ENCODE assay signal across 8 mouse cellular contexts in genomic region chr10:80665459-80665858, GRCm38 (mm10). TPM values are rescaled to one million over a fixed set of nuclear protein-coding genes. Genes with fewer than 3 reads are reported as not detected.
DNase-seq lines count a peak whose midpoint lies in the region; ATAC-seq and TF ChIP-seq lines count a peak whose summit lies in the region.

No protein-coding gene starts in this region.

- TF ChIP-seq EP300 in liver, embryonic 14.5 days (IDR thresholded peaks at IDR 0.05; ENCODE audit: low read depth): no peak

- no peak for DNase-seq in heart, postnatal 25 days (ENCODE audit: low spot score)
- no peak for DNase-seq in G1E (ENCODE audit: low spot score)
- no peak for DNase-seq in liver, embryonic 14.5 days (ENCODE audit: low read depth in 3 of 3, low spot score in 3 of 3)
- DNase-seq in retina, postnatal 1 day: no peak
- no peak for DNase-seq in thymus, adult 18-20 months
- no peak for DNase-seq in retina, embryonic 14.5 days (ENCODE audit: low spot score)

- H3K9ac ChIP-seq in heart, embryonic 12.5 days: peak overlapping the region; percentile 60; the same call in 1 of the 2 replicates
- H3K9ac ChIP-seq in heart, embryonic 14.5 days (ENCODE audit: low read length): peak overlapping the region; percentile 70; the same call in 1 of the 2 replicates
- H3K9ac ChIP-seq in liver, embryonic 14.5 days (replicated peaks): peak overlapping the region; percentile 15

- no peaks in the 10 kb centered on the region for H3K27me3 ChIP-seq in heart, embryonic 12.5 days (replicated peaks)
- no peaks in the 10 kb centered on the region; the same call in 1 of the 2 replicates for H3K27me3 ChIP-seq in G1E (ENCODE audit: insufficient read depth, low read length)
- H3K27me3 ChIP-seq in heart, embryonic 14.5 days (ENCODE audit: control insufficient read depth, insufficient read depth, low read length): no peaks in the 10 kb centered on the region
- H3K27me3 ChIP-seq in liver, embryonic 14.5 days (ENCODE audit: control insufficient read depth, insufficient read depth, low read length): no peaks in the 10 kb centered on the region

- no peak for ATAC-seq in heart, embryonic 12.5 days (ENCODE audit: insufficient number of reproducible peaks, low FRiP score)
- ATAC-seq in G1E (ENCODE audit: extremely low read depth, insufficient number of reproducible peaks, low FRiP score, poor library complexity, severe bottlenecking): no peak
- no peak for ATAC-seq in heart, embryonic 14.5 days (ENCODE audit: insufficient number of reproducible peaks, insufficient read depth, low FRiP score, low read depth)
- no peak for ATAC-seq in liver, embryonic 14.5 days (ENCODE audit: insufficient read depth)

- peaks cover 51% of the 10 kb centered on the region for H3K36me3 ChIP-seq in heart, embryonic 12.5 days
- peaks cover 55% of the 10 kb centered on the region for H3K36me3 ChIP-seq in G1E (replicated peaks)
- H3K36me3 ChIP-seq in heart, embryonic 14.5 days (ENCODE audit: control insufficient read depth, insufficient read depth, low read length): peaks cover 51% of the 10 kb centered on the region
- H3K36me3 ChIP-seq in liver, embryonic 14.5 days (replicated peaks; ENCODE audit: control insufficient read depth, insufficient read depth, low read depth): peaks cover 44% of the 10 kb centered on the region

- intact Hi-C loops in heart, postnatal 25 days (cut with DNase I): no loop called here

- H3K4me3 ChIP-seq in heart, embryonic 12.5 days: no peak overlapping the region
- peak overlapping the region; percentile 36; the same call in 1 of the 2 replicates for H3K4me3 ChIP-seq in G1E (ENCODE audit: low read depth, low read length)
- H3K4me3 ChIP-seq in heart, embryonic 14.5 days (ENCODE audit: control insufficient read depth in 1 of 2, insufficient read depth in 1 of 2, low read depth in 1 of 2, low read length in 2 of 2): no peak overlapping the region
- H3K4me3 ChIP-seq in liver, embryonic 14.5 days (ENCODE audit: insufficient read depth in 1 of 2, low read depth in 2 of 2, low read length in 2 of 2): no peak overlapping the region

- no peaks in the 10 kb centered on the region for H3K9me3 ChIP-seq in heart, embryonic 12.5 days (replicated peaks)
- H3K9me3 ChIP-seq in G1E (replicated peaks): no peaks in the 10 kb centered on the region
- no peaks in the 10 kb centered on the region for H3K9me3 ChIP-seq in heart, embryonic 14.5 days (ENCODE audit: control insufficient read depth, low read length)
- no peaks in the 10 kb centered on the region for H3K9me3 ChIP-seq in liver, embryonic 14.5 days (ENCODE audit: control insufficient read depth, low read length)

- H3K27ac ChIP-seq in heart, embryonic 12.5 days (ENCODE audit: poor library complexity, severe bottlenecking): peak overlapping the region; percentile 86
- peak overlapping the region in 1 of 2 experiments; percentile 91; a peak in 2 of 4 replicates for H3K27ac ChIP-seq in heart, embryonic 14.5 days (replicated peaks in 1 of 2; ENCODE audit: control insufficient read depth in 1 of 2, insufficient read depth in 1 of 2, low read depth in 2 of 2, low read length in 2 of 2)
- peak overlapping the region; percentile 38; the same call in 1 of the 2 replicates for H3K27ac ChIP-seq in liver, embryonic 14.5 days

- WGBS in heart, embryonic 12.5 days: 64% methylated on average over 4 of the region's 4 CpGs
- WGBS in heart, embryonic 14.5 days: 52% methylated on average over 4 of the region's 4 CpGs
- 49% methylated on average over 4 of the region's 4 CpGs for WGBS in liver, embryonic 14.5 days (ENCODE audit: insufficient replicate concordance)

- H3K4me2 ChIP-seq in heart, embryonic 12.5 days: peak overlapping the region; percentile 57; the same call in 1 of the 2 replicates
- peak overlapping the region; percentile 60 for H3K4me2 ChIP-seq in heart, embryonic 14.5 days (ENCODE audit: low read length)
- H3K4me2 ChIP-seq in liver, embryonic 14.5 days (ENCODE audit: low read depth): peak overlapping the region; percentile 47; the same call in 1 of the 2 replicates

- H3K4me1 ChIP-seq in heart, embryonic 12.5 days (replicated peaks): peaks cover 44% of the 10 kb centered on the region
- H3K4me1 ChIP-seq in G1E (ENCODE audit: insufficient read depth, low read depth, low read length): peaks cover 89% of the 10 kb centered on the region
- H3K4me1 ChIP-seq in heart, embryonic 14.5 days (ENCODE audit: control insufficient read depth in 2 of 2, insufficient read depth in 2 of 2, low read length in 2 of 2): peaks cover 22 to 43% of the 10 kb centered on the region in 2 experiments
- H3K4me1 ChIP-seq in liver, embryonic 14.5 days (replicated peaks; ENCODE audit: control insufficient read depth in 2 of 2, insufficient read depth in 2 of 2, low read length in 1 of 2): peaks cover 25 to 28% of the 10 kb centered on the region in 2 experiments

- TF ChIP-seq CTCF in G1E (IDR thresholded peaks at IDR 0.05; ENCODE audit: low read depth, low read length): no peak
- no peak for TF ChIP-seq CTCF in liver, embryonic 14.5 days (IDR thresholded peaks at IDR 0.05; ENCODE audit: low read depth)

RNA-seq across cellular contexts. Expression of gene Btbd2, which starts 8.6 kb away (rescaled TPM):
- 64.9 and 65.7 TPM in 2 replicates for polyA plus RNA-seq in heart, embryonic 12.5 days (2016; fragmentation: Nextera tagmentation; extraction: Ambion mirVana)
- total RNA-seq in heart, postnatal 25 days (2021): 10 to 100 TPM; 41.5 to 45.8 TPM
- total RNA-seq in G1E (2014; fragmentation: Nextera tagmentation) (11.1 and 19.7 TPM in 2 replicates), G1E (2017) (17.9 and 19.2 TPM in 2 replicates)
- 96.3 and 102 TPM in 2 replicates for polyA plus RNA-seq in G1E (2012)
- 49.4 and 53.8 TPM in 2 replicates for polyA plus RNA-seq in heart, embryonic 14.5 days (2014; fragmentation: Nextera tagmentation; extraction: Ambion mirVana)
- polyA plus RNA-seq in liver, embryonic 14.5 days (2012; rRNA removed): 8.2 and 11.3 TPM in 2 replicates
- 8.6 and 12.0 TPM in 2 replicates for polyA plus RNA-seq in liver, embryonic 14.5 days (2014; fragmentation: Nextera tagmentation; extraction: Ambion mirVana)

RNA-seq across cellular contexts. Expression of gene Mknk2, which starts 12.5 kb away (rescaled TPM):
- polyA plus RNA-seq in heart, embryonic 12.5 days (2016; fragmentation: Nextera tagmentation; extraction: Ambion mirVana): 99.6 and 102 TPM in 2 replicates
- 100 to 1,000 TPM; 158 to 181 TPM for total RNA-seq in heart, postnatal 25 days (2021)
- 127 and 140 TPM in 2 replicates for total RNA-seq in G1E (2014; fragmentation: Nextera tagmentation)
- total RNA-seq in G1E (2017): 70.4 and 72.2 TPM in 2 replicates
- 455 and 521 TPM in 2 replicates for polyA plus RNA-seq in G1E (2012)
- 69.5 and 82.7 TPM in 2 replicates for polyA plus RNA-seq in heart, embryonic 14.5 days (2014; fragmentation: Nextera tagmentation; extraction: Ambion mirVana)
- polyA plus RNA-seq in liver, embryonic 14.5 days (2012; rRNA removed): 59.7 and 69.1 TPM in 2 replicates
- 58.7 and 74.3 TPM in 2 replicates for polyA plus RNA-seq in liver, embryonic 14.5 days (2014; fragmentation: Nextera tagmentation; extraction: Ambion mirVana)

RNA-seq across cellular contexts. Expression of gene Mob3a, which starts 36.3 kb away (rescaled TPM):
- 34.8 and 38.1 TPM in 2 replicates for polyA plus RNA-seq in heart, embryonic 12.5 days (2016; fragmentation: Nextera tagmentation; extraction: Ambion mirVana)
- 1 to 10 TPM; 8.2 to 8.9 TPM for total RNA-seq in heart, postnatal 25 days (2021)
- 44.4 and 52.8 TPM in 2 replicates for total RNA-seq in G1E (2014; fragmentation: Nextera tagmentation)
- 53.8 and 61.8 TPM in 2 replicates for total RNA-seq in G1E (2017)
- 45.8 and 54.2 TPM in 2 replicates for polyA plus RNA-seq in G1E (2012)
- 19.1 and 22.3 TPM in 2 replicates for polyA plus RNA-seq in heart, embryonic 14.5 days (2014; fragmentation: Nextera tagmentation; extraction: Ambion mirVana)
- 13.0 and 15.8 TPM in 2 replicates for polyA plus RNA-seq in liver, embryonic 14.5 days (2012; rRNA removed)
- 14.2 and 16.0 TPM in 2 replicates for polyA plus RNA-seq in liver, embryonic 14.5 days (2014; fragmentation: Nextera tagmentation; extraction: Ambion mirVana)

RNA-seq across cellular contexts. Expression of gene Izumo4, which starts 36.5 kb away (rescaled TPM):
- polyA plus RNA-seq in heart, embryonic 12.5 days (2016; fragmentation: Nextera tagmentation; extraction: Ambion mirVana): 13.2 and 18.4 TPM in 2 replicates
- total RNA-seq in heart, postnatal 25 days (2021): 1 to 10 TPM; 2.6 to 3.4 TPM
- total RNA-seq in G1E (2014; fragmentation: Nextera tagmentation): 2.3 and 7.4 TPM in 2 replicates
- 5.9 and 10.3 TPM in 2 replicates for total RNA-seq in G1E (2017)
- 7.5 and 8.2 TPM in 2 replicates for polyA plus RNA-seq in G1E (2012)
- 3.5 and 7.0 TPM in 2 replicates for polyA plus RNA-seq in heart, embryonic 14.5 days (2014; fragmentation: Nextera tagmentation; extraction: Ambion mirVana)
- 9.9 and 11.3 TPM in 2 replicates for polyA plus RNA-seq in liver, embryonic 14.5 days (2012; rRNA removed)
- polyA plus RNA-seq in liver, embryonic 14.5 days (2014; fragmentation: Nextera tagmentation; extraction: Ambion mirVana): 4.0 and 6.0 TPM in 2 replicates

RNA-seq across cellular contexts. Expression of gene Csnk1g2, which starts 42.8 kb away (rescaled TPM):
- 131 and 136 TPM in 2 replicates for polyA plus RNA-seq in heart, embryonic 12.5 days (2016; fragmentation: Nextera tagmentation; extraction: Ambion mirVana)
- total RNA-seq in heart, postnatal 25 days (2021): 100 to 1,000 TPM; 116 TPM
- total RNA-seq in G1E (2014; fragmentation: Nextera tagmentation): 91.3 and 110 TPM in 2 replicates
- total RNA-seq in G1E (2017): 189 and 193 TPM in 2 replicates
- 470 and 513 TPM in 2 replicates for polyA plus RNA-seq in G1E (2012)
- 64.8 and 65.0 TPM in 2 replicates for polyA plus RNA-seq in heart, embryonic 14.5 days (2014; fragmentation: Nextera tagmentation; extraction: Ambion mirVana)
- 46.9 and 51.3 TPM in 2 replicates for polyA plus RNA-seq in liver, embryonic 14.5 days (2012; rRNA removed)
- polyA plus RNA-seq in liver, embryonic 14.5 days (2014; fragmentation: Nextera tagmentation; extraction: Ambion mirVana): 25.5 and 27.0 TPM in 2 replicates

Comparison
In these comparisons a context has a peak if more than half of its experiments do, and no peak if none do; other contexts are left out.
1. H3K9ac ChIP-seq: peak in every context shown above with its lines; median percentile 70 in heart, embryonic 14.5 days; 60 in heart, embryonic 12.5 days; 15 in liver, embryonic 14.5 days.